Mouse (Mus musculus): ENCODE data around the gene Anks4b. TPM values are rescaled to one million over a fixed set of nuclear protein-coding genes. Genes with fewer than 3 reads are reported as not detected.

Gene Anks4b
- polyA plus RNA-seq, 1 experiment from 2014 or later = 1.2 TPM

GRCm38 (mm10) chr7:120192207-120192606 is 18.5 kb downstream of the Anks4b start:
- DNase-seq (ENCODE audit: low spot score) (no peak), ATAC-seq (ENCODE audit: low FRiP score, low TSS enrichment) (no peak)
- 49% methylated on average over 3 of the region's 3 CpGs for WGBS
- H3K27ac ChIP-seq (replicated peaks) = no peak overlapping the region
- H3K4me2 ChIP-seq (replicated peaks; ENCODE audit: low read depth) = no peak overlapping the region
- TF ChIP-seq EP300 (optimal IDR thresholded peaks at IDR 0.05) (no peak), CTCF (IDR thresholded peaks at IDR 0.05; ENCODE audit: low read depth) (no peak)
- no peak overlapping the region for H3K9ac ChIP-seq (ENCODE audit: low read length)
- no peaks in the 10 kb centered on the region for H3K36me3 ChIP-seq (ENCODE audit: control insufficient read depth, insufficient read depth, low read length)
- H3K9me3 ChIP-seq (ENCODE audit: control insufficient read depth, low read length) = no peaks in the 10 kb centered on the region
- no peaks in the 10 kb centered on the region for H3K27me3 ChIP-seq (ENCODE audit: control insufficient read depth, insufficient read depth, low read length)
- H3K4me1 ChIP-seq (replicated peaks; ENCODE audit: control insufficient read depth, insufficient read depth) = no peaks in the 10 kb centered on the region
- no peak overlapping the region for H3K4me3 ChIP-seq (ENCODE audit: low read depth, low read length)

- ATAC-seq (ENCODE audit: low FRiP score, low TSS enrichment) (no peak), DNase-seq (ENCODE audit: low spot score) (no peak)
- no peak overlapping the region for H3K4me3 ChIP-seq (ENCODE audit: low read depth, low read length)
- H3K9me3 ChIP-seq (ENCODE audit: control insufficient read depth, low read length) = no peaks in the 10 kb centered on the region
- TF ChIP-seq EP300 (optimal IDR thresholded peaks at IDR 0.05) = no peak
- TF ChIP-seq CTCF (IDR thresholded peaks at IDR 0.05; ENCODE audit: low read depth) = no peak
- no peaks in the 10 kb centered on the region for H3K4me1 ChIP-seq (replicated peaks; ENCODE audit: control insufficient read depth, insufficient read depth)
- H3K27me3 ChIP-seq (ENCODE audit: control insufficient read depth, insufficient read depth, low read length) = no peaks in the 10 kb centered on the region
- WGBS = 66% methylated on average over 6 of the region's 6 CpGs
- no peak overlapping the region for H3K9ac ChIP-seq (ENCODE audit: low read length)
- H3K36me3 ChIP-seq (ENCODE audit: control insufficient read depth, insufficient read depth, low read length) = no peaks in the 10 kb centered on the region
- H3K4me2 ChIP-seq (replicated peaks; ENCODE audit: low read depth) = no peak overlapping the region
- H3K27ac ChIP-seq (replicated peaks) = no peak overlapping the region
Measured at GRCm38 (mm10) chr7:120192816-120193215, 19.2 kb downstream of the Anks4b start.

- Histone ChIP-seq H3K9me3 (ENCODE audit: control insufficient read depth, low read length) (no peaks in the 10 kb centered on the region), H3K27me3 (ENCODE audit: control insufficient read depth, insufficient read depth, low read length) (no peaks in the 10 kb centered on the region), H3K4me1 (replicated peaks; ENCODE audit: control insufficient read depth, insufficient read depth) (no peaks in the 10 kb centered on the region), H3K9ac (ENCODE audit: low read length) (no peak overlapping the region), H3K36me3 (ENCODE audit: control insufficient read depth, insufficient read depth, low read length) (no peaks in the 10 kb centered on the region), H3K4me3 (ENCODE audit: low read depth, low read length) (no peak overlapping the region), H3K4me2 (replicated peaks; ENCODE audit: low read depth) (no peak overlapping the region), H3K27ac (replicated peaks) (no peak overlapping the region)
- 80% methylated on average over 4 of the region's 4 CpGs for WGBS
- DNase-seq (ENCODE audit: low spot score) (no peak), ATAC-seq (ENCODE audit: low FRiP score, low TSS enrichment) (no peak)
- TF ChIP-seq EP300 (optimal IDR thresholded peaks at IDR 0.05) (no peak), CTCF (IDR thresholded peaks at IDR 0.05; ENCODE audit: low read depth) (no peak)
Measured at GRCm38 (mm10) chr7:120195207-120195606, 21.5 kb downstream of the Anks4b start.

GRCm38 (mm10) chr7:120201231-120201744 is 27.6 kb downstream of the Anks4b start:
- H3K4me3 ChIP-seq (ENCODE audit: low read depth, low read length) = peak overlapping the region; percentile 15
- 2% methylated on average over 13 of the region's 14 CpGs for WGBS
- 0 out of 2 replicates have a peak overlapping the region, but pooled peaks have one; percentile 8 for H3K9ac ChIP-seq (ENCODE audit: low read length)
- H3K36me3 ChIP-seq (ENCODE audit: control insufficient read depth, insufficient read depth, low read length) = no peaks in the 10 kb centered on the region
- H3K27ac ChIP-seq (replicated peaks) = no peak overlapping the region
- H3K9me3 ChIP-seq (ENCODE audit: control insufficient read depth, low read length) = no peaks in the 10 kb centered on the region
- H3K4me1 ChIP-seq (replicated peaks; ENCODE audit: control insufficient read depth, insufficient read depth) = no peaks in the 10 kb centered on the region
- DNase-seq (ENCODE audit: low spot score) = peak; percentile 23
- peaks cover 2% of the 10 kb centered on the region; the same call in 1 of the 2 replicates for H3K27me3 ChIP-seq (ENCODE audit: control insufficient read depth, insufficient read depth, low read length)
- peak overlapping the region; percentile 45 for H3K4me2 ChIP-seq (replicated peaks; ENCODE audit: low read depth)
- TF ChIP-seq EP300 (optimal IDR thresholded peaks at IDR 0.05) (no peak), CTCF (IDR thresholded peaks at IDR 0.05; ENCODE audit: low read depth) (no peak)
- no peak for ATAC-seq (ENCODE audit: low FRiP score, low TSS enrichment)

- 0 out of 2 replicates have a peak within 1 kb of the TSS, but pooled peaks have one; percentile 8 for H3K9ac ChIP-seq (ENCODE audit: low read length)
- H3K27me3 ChIP-seq (ENCODE audit: control insufficient read depth, insufficient read depth, low read length) = peaks cover 2% of the 10 kb centered on the region; the same call in 1 of the 2 replicates
- no peak for TF ChIP-seq CTCF (IDR thresholded peaks at IDR 0.05; ENCODE audit: low read depth)
- no peak for TF ChIP-seq EP300 (optimal IDR thresholded peaks at IDR 0.05)
- no peak for DNase-seq (ENCODE audit: low spot score)
- 2% methylated on average over 26 of the region's 26 CpGs for WGBS
- no peak within 1 kb of the TSS for H3K27ac ChIP-seq (replicated peaks)
- H3K9me3 ChIP-seq (ENCODE audit: control insufficient read depth, low read length) = no peaks in the 10 kb centered on the region
- no peaks in the 10 kb centered on the region for H3K4me1 ChIP-seq (replicated peaks; ENCODE audit: control insufficient read depth, insufficient read depth)
- ATAC-seq (ENCODE audit: low FRiP score, low TSS enrichment) = no peak
- H3K4me2 ChIP-seq (replicated peaks; ENCODE audit: low read depth) = peak within 1 kb of the TSS; percentile 45
- H3K4me3 ChIP-seq (ENCODE audit: low read depth, low read length) = peak within 1 kb of the TSS; percentile 15
- no peaks in the 10 kb centered on the region for H3K36me3 ChIP-seq (ENCODE audit: control insufficient read depth, insufficient read depth, low read length)
Measured at GRCm38 (mm10) chr7:120201771-120202170, 28.1 kb downstream of the Anks4b start, which contains the start of gene Crym. Gene Crym (minus strand): TSS chr7:120202111.

GRCm38 (mm10) chr7:120203789-120204188 is 30.1 kb downstream of the Anks4b start, which contains the start of gene Abca14:
Gene Abca14 (plus strand): TSS chr7:120203961.
- Histone ChIP-seq H3K4me2 (replicated peaks; ENCODE audit: low read depth) (no peak within 1 kb of the TSS), H3K27me3 (ENCODE audit: control insufficient read depth, insufficient read depth, low read length) (peaks cover 2% of the 10 kb centered on the region; the same call in 1 of the 2 replicates), H3K4me1 (replicated peaks; ENCODE audit: control insufficient read depth, insufficient read depth) (no peaks in the 10 kb centered on the region), H3K27ac (replicated peaks) (no peak within 1 kb of the TSS), H3K9ac (ENCODE audit: low read length) (no peak within 1 kb of the TSS), H3K9me3 (ENCODE audit: control insufficient read depth, low read length) (no peaks in the 10 kb centered on the region), H3K4me3 (ENCODE audit: low read depth, low read length) (no peak within 1 kb of the TSS), H3K36me3 (ENCODE audit: control insufficient read depth, insufficient read depth, low read length) (no peaks in the 10 kb centered on the region)
- 6% methylated on average over 26 of the region's 26 CpGs for WGBS
- peak; percentile 88 for DNase-seq (ENCODE audit: low spot score)
- TF ChIP-seq CTCF (IDR thresholded peaks at IDR 0.05; ENCODE audit: low read depth) = peak; percentile 100
- no peak for TF ChIP-seq EP300 (optimal IDR thresholded peaks at IDR 0.05)
- ATAC-seq (ENCODE audit: low FRiP score, low TSS enrichment) = peak; percentile 87

Measured in stomach, postnatal 0 days (tissue).